Mouse (Mus musculus) neural tube, embryonic 13.5 days (tissue): ENCODE results near the gene Gstm2. TPM values are rescaled to one million over a fixed set of nuclear protein-coding genes. Genes with fewer than 3 reads are reported as not detected.
"Not testable (repeated sequence)": the region's sequence is repeated elsewhere in the genome, so short reads cannot be mapped to it uniquely, and the experiment has no call there.

Experiments used
- ATAC-seq: fragments of 200-750 bp; cut with Nextera tagmentation; 2 replicates; pipeline ENCODE4 v1.8.0; 2017; ENCODE audit warnings: low read depth, mild to moderate bottlenecking, moderate TSS enrichment, moderate library complexity
- H3K27ac ChIP-seq: fragments of 300-500 bp; sonication (generic); replicated peaks from 2 replicates; pipeline ENCODE4 v1.5.1; 2015; ENCODE audit warnings: moderate library complexity, mild to moderate bottlenecking, inconsistent platforms
- H3K27me3 ChIP-seq: fragments of 300-500 bp; sonication (generic); 2 replicates; pipeline ENCODE4 v1.6.1; 2015; ENCODE audit warnings: mild to moderate bottlenecking, inconsistent platforms
- H3K36me3 ChIP-seq: fragments of 300-500 bp; sonication (generic); 2 replicates; pipeline ENCODE4 v1.6.1; 2015; ENCODE audit warnings: mild to moderate bottlenecking, inconsistent platforms
- H3K4me1 ChIP-seq: fragments of 300-500 bp; sonication (generic); replicated peaks from 2 replicates; pipeline ENCODE4 v1.6.1; 2015; ENCODE audit warnings: inconsistent platforms
- H3K4me2 ChIP-seq: fragments of 300-500 bp; sonication (generic); 2 replicates; pipeline ENCODE4 v1.6.1; 2015; ENCODE audit warnings: inconsistent platforms, mild to moderate bottlenecking, moderate library complexity
- H3K4me3 ChIP-seq: fragments of 300-500 bp; sonication (generic); 2 replicates; pipeline ENCODE4 v1.5.1; 2015; ENCODE audit warnings: mild to moderate bottlenecking, inconsistent platforms
- H3K9ac ChIP-seq: fragments of 300-500 bp; sonication (generic); 2 replicates; pipeline ENCODE4 v1.6.1; 2015; ENCODE audit warnings: moderate library complexity, mild to moderate bottlenecking, inconsistent platforms
- H3K9me3 ChIP-seq: fragments of 300-500 bp; sonication (generic); 2 replicates; pipeline ENCODE4 v1.6.1; 2016; ENCODE audit warnings: inconsistent platforms
- WGBS: fragments of 180-500 bp; shearing (Covaris S2); methylation state at CpG from one replicate; pipeline ENCODE4 v1.1.7; 2015; 5-methylcytosine and 5-hydroxymethylcytosine counted together
- polyA plus RNA-seq: library from polyadenylated mRNA; unstranded; fragments of >200 nt; fragmentation: Nextera tagmentation; extraction: Ambion mirVana; gene quantifications from 2 replicates; pipeline ENCODE4 v1.2.1, GENCODE M21; 2015

Gene Gstm2
- 10.3 and 10.9 TPM in 2 replicates for polyA plus RNA-seq

GRCm38 (mm10) chr3:107986041-107986562 is at the start of gene Gstm2:
Gstm2 (minus strand) TSS chr3:107986453.
- H3K9me3 ChIP-seq, result no peaks in the 10 kb centered on the region
- H3K36me3 ChIP-seq, result no peaks in the 10 kb centered on the region
- no peaks in the 10 kb centered on the region for H3K4me1 ChIP-seq
- no peak within 1 kb of the TSS for H3K4me2 ChIP-seq
- H3K9ac ChIP-seq, result no peak within 1 kb of the TSS
- H3K4me3 ChIP-seq, result no peak within 1 kb of the TSS
- H3K27me3 ChIP-seq, result no peaks in the 10 kb centered on the region
- WGBS, result 59% methylated on average over 8 of the region's 8 CpGs
- H3K27ac ChIP-seq, result no peak within 1 kb of the TSS
- no peak for ATAC-seq

GRCm38 (mm10) chr3:108033156-108033555 is 46.9 kb upstream of the Gstm2 start:
- H3K9me3 ChIP-seq, result no peaks in the 10 kb centered on the region
- no peak overlapping the region for H3K27ac ChIP-seq
- ATAC-seq, result no peak
- H3K4me2 ChIP-seq, result no peak overlapping the region
- no peaks in the 10 kb centered on the region for H3K36me3 ChIP-seq
- H3K27me3 ChIP-seq, result no peaks in the 10 kb centered on the region
- no peak overlapping the region for H3K9ac ChIP-seq
- no peaks in the 10 kb centered on the region for H3K4me1 ChIP-seq
- 68% methylated on average over 5 of the region's 5 CpGs for WGBS
- no peak overlapping the region for H3K4me3 ChIP-seq

- Histone ChIP-seq H3K4me3 (no peak overlapping the region), H3K36me3 (no peaks in the 10 kb centered on the region), H3K27ac (no peak overlapping the region), H3K27me3 (no peaks in the 10 kb centered on the region), H3K9me3 (no peaks in the 10 kb centered on the region), H3K9ac (no peak overlapping the region), H3K4me1 (no peaks in the 10 kb centered on the region), H3K4me2 (no peak overlapping the region)
- ATAC-seq, result no peak
Measured at GRCm38 (mm10) chr3:108032113-108032512, 45.9 kb upstream of the Gstm2 start.

GRCm38 (mm10) chr3:108028641-108029365 is 42.5 kb upstream of the Gstm2 start:
- H3K4me2 ChIP-seq, result no peak overlapping the region
- no peak for ATAC-seq
- 60% methylated on average over 4 of the region's 4 CpGs for WGBS
- no peak overlapping the region for H3K27ac ChIP-seq
- H3K27me3 ChIP-seq, result no peaks in the 10 kb centered on the region
- no peaks in the 10 kb centered on the region for H3K9me3 ChIP-seq
- H3K9ac ChIP-seq, result no peak overlapping the region
- H3K4me1 ChIP-seq, result no peaks in the 10 kb centered on the region
- H3K4me3 ChIP-seq, result no peak overlapping the region
- no peaks in the 10 kb centered on the region for H3K36me3 ChIP-seq

- H3K27ac ChIP-seq, result no peak overlapping the region
- ATAC-seq, result no peak
- H3K4me3 ChIP-seq, result no peak overlapping the region
- WGBS, result 79% methylated on average over 1 of the region's 1 CpGs
- H3K9me3 ChIP-seq, result no peaks in the 10 kb centered on the region
- no peaks in the 10 kb centered on the region for H3K4me1 ChIP-seq
- H3K27me3 ChIP-seq, result no peaks in the 10 kb centered on the region
- no peaks in the 10 kb centered on the region for H3K36me3 ChIP-seq
- H3K9ac ChIP-seq, result no peak overlapping the region
- no peak overlapping the region for H3K4me2 ChIP-seq
Measured at GRCm38 (mm10) chr3:108026597-108026996, 40.3 kb upstream of the Gstm2 start.

GRCm38 (mm10) chr3:108026049-108026448 is 39.8 kb upstream of the Gstm2 start:
- H3K4me2 ChIP-seq, result no peak overlapping the region
- H3K4me3 ChIP-seq, result no peak overlapping the region
- no peak overlapping the region for H3K9ac ChIP-seq
- no peaks in the 10 kb centered on the region for H3K27me3 ChIP-seq
- no peaks in the 10 kb centered on the region for H3K9me3 ChIP-seq
- H3K4me1 ChIP-seq, result no peaks in the 10 kb centered on the region
- ATAC-seq, result no peak
- H3K27ac ChIP-seq, result no peak overlapping the region
- WGBS, result 81% methylated on average over 5 of the region's 5 CpGs
- no peaks in the 10 kb centered on the region for H3K36me3 ChIP-seq

- 70% methylated on average over 4 of the region's 4 CpGs for WGBS
- no peaks in the 10 kb centered on the region for H3K27me3 ChIP-seq
- ATAC-seq, result no peak
- H3K36me3 ChIP-seq, result no peaks in the 10 kb centered on the region
- H3K27ac ChIP-seq, result no peak overlapping the region
- no peaks in the 10 kb centered on the region for H3K9me3 ChIP-seq
- H3K4me1 ChIP-seq, result no peaks in the 10 kb centered on the region
- no peak overlapping the region for H3K4me2 ChIP-seq
- H3K9ac ChIP-seq, result no peak overlapping the region
- no peak overlapping the region for H3K4me3 ChIP-seq
Measured at GRCm38 (mm10) chr3:108025318-108025717, 39.1 kb upstream of the Gstm2 start.

- H3K4me2 ChIP-seq, result no peak overlapping the region
Measured at GRCm38 (mm10) chr3:108022650-108023049, 36.4 kb upstream of the Gstm2 start.

GRCm38 (mm10) chr3:108020351-108021022 is 34.2 kb upstream of the Gstm2 start:
- not testable (repeated sequence) for H3K4me2 ChIP-seq, H3K9ac ChIP-seq, H3K27me3 ChIP-seq, H3K27ac ChIP-seq, ATAC-seq, H3K36me3 ChIP-seq, H3K9me3 ChIP-seq, H3K4me3 ChIP-seq
- peaks cover 25% of the 10 kb centered on the region for H3K4me1 ChIP-seq
- WGBS, result 88% methylated on average over 11 of the region's 11 CpGs

More at GRCm38 (mm10) chr3:108022650-108023049, 36.4 kb upstream of the Gstm2 start:
- 88% methylated on average over 6 of the region's 6 CpGs for WGBS
- Histone ChIP-seq H3K9ac (no peak overlapping the region), H3K36me3 (no peaks in the 10 kb centered on the region), H3K27ac (no peak overlapping the region), H3K4me3 (no peak overlapping the region), H3K4me1 (peaks cover 9% of the 10 kb centered on the region; the same call in 1 of the 2 replicates), H3K9me3 (no peaks in the 10 kb centered on the region), H3K27me3 (no peaks in the 10 kb centered on the region)
- ATAC-seq, result no peak

- not testable (repeated sequence) for H3K4me3 ChIP-seq, H3K27ac ChIP-seq, H3K9me3 ChIP-seq, ATAC-seq, H3K27me3 ChIP-seq, H3K36me3 ChIP-seq, H3K4me2 ChIP-seq, H3K9ac ChIP-seq
- H3K4me1 ChIP-seq, result peaks cover 25% of the 10 kb centered on the region
- 74% methylated on average over 3 of the region's 3 CpGs for WGBS
Measured at GRCm38 (mm10) chr3:108019226-108019625, 33.0 kb upstream of the Gstm2 start.

GRCm38 (mm10) chr3:108018190-108018820 is 32.1 kb upstream of the Gstm2 start:
- 31% methylated on average over 14 of the region's 14 CpGs for WGBS
- H3K36me3 ChIP-seq, result no peaks in the 10 kb centered on the region
- peak overlapping the region; percentile 43 for H3K4me3 ChIP-seq
- peak overlapping the region; percentile 66 for H3K9ac ChIP-seq
- peaks cover 25% of the 10 kb centered on the region for H3K4me1 ChIP-seq
- H3K27ac ChIP-seq, result peak overlapping the region; percentile 85
- peak overlapping the region; percentile 84 for H3K4me2 ChIP-seq
- no peaks in the 10 kb centered on the region for H3K9me3 ChIP-seq
- no peaks in the 10 kb centered on the region for H3K27me3 ChIP-seq
- no peak for ATAC-seq
